Mouse (Mus musculus): ENCODE measurements around the gene Alk. TPM values are rescaled to one million over a fixed set of nuclear protein-coding genes. Genes with fewer than 3 reads are reported as not detected.

The Alk gene
- total RNA-seq, 4 experiments from 2014 or later = 8.1 to 10.3 (median 9.2) TPM

DNA sequence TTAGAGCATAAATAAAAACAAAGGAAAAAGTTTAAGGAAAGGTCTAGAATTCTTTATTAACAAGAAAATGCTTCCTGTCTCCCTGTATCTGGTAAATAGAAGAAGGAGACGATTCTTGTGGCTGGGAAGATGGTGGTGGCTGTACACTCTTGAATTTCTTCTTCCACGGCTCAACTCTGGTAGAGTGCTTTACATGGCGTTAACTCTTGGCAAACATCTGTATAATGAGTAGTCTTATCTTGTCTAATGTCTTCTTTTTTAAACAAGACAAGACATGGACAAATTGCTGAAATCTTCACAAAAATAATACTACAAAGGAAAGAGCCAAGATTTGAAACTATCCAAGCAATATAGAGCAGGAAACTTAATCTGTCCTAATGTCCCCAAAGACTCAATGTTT lies 202.6 kb downstream of the Alk start:
- DNase-seq (ENCODE audit: low spot score in 2 of 2) = no peak

GRCm38 (mm10) chr17:72401349-72401748 lies 203.1 kb downstream of the Alk start:
- DNase-seq (ENCODE audit: low spot score in 2 of 2) = no peak

DNA sequence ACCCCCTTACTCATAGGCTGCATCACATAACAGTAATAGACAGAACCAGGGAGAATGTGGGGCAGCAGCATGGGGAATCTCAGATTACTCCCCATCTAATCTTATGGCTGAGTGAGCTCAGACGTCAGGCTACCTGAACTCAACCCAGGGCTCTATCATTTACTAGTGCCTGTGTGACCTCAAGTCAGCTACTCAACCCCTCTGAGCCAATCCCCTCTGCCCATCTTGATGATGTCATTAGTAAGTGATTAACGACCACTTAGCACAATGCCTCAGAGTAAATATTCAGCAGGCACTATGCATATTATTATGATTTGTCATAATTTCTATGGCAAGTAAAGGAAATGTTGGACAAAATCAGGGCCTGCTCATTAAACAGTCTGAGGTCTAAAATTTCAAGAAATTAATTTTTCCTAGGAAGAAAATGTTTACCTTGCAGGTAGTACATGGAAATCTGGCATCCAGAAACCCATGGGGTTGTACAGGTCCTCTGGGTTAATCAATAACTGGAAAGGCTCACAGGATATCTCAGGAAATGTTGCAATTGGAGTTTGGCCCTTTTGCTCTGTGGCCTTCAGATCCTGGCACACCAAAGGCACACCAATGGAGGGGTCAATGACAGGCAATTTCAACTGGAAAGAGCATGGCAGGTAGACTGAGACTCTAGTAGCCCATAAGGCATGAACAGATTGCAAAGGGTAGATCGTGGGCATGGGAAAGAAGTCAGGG lies 204.9 kb downstream of the Alk start:
- DNase-seq (ENCODE audit: low spot score in 2 of 2) = no peak

- DNase-seq (ENCODE audit: low spot score in 2 of 2) = no peak
Measured at GRCm38 (mm10) chr17:72395956-72396355, 208.5 kb downstream of the Alk start.

DNA sequence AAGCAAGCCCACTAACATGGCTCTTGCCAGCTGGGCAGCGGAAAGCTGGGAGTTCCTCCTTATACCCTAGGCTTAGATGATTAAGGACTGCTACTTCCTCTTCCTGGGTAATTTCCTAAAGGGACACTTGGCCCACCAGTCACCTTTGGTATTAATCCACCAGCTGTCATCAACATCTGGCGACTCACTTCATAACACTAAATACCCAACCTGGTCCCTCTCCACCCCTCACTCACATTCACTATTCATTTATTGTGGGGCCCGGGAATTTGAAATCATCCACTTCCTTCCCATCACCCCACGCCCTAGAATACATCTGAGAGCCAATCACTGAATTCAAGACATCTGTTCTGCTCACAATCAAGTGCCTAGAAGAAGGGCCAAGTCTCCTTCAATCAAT lies 235.4 kb downstream of the Alk start:
- DNase-seq (ENCODE audit: low spot score in 2 of 2) = no peak

DNA sequence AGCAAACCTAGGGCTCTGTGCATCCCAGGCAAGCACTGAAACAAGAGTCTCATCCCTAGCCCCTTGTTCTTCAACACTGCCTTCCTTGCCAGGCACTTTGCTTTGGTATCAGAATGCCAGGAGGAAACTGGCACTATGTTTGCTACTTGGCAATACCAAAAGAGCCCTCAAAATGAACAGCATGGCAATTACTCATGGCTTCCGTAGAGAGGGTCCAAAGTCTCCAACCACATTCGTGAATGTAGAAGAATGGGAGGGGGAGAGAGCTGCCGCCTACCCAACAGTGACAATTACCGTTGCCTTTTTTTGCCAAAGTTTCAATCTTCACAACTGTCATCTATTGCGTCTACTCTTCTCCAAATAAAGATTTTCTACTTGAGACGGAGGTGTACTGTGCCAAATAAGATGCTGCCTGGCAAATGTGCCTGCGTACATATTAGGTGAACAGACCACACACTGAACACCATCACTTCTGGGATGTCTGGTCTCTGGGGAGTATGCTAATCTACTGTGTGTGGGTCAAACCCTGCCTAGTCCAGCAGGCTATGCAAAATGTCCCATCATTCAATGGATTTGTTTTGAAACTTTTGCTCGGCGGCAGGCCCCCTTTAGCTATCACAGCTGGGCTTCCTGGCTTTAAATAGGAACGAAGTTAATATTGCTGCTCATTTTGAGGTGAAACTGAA lies 241.5 kb downstream of the Alk start:
- DNase-seq (ENCODE audit: low spot score in 2 of 2) = no peak

- DNase-seq (ENCODE audit: low spot score in 2 of 2) = no peak
Measured at GRCm38 (mm10) chr17:72361961-72362360, 242.5 kb downstream of the Alk start.

DNA sequence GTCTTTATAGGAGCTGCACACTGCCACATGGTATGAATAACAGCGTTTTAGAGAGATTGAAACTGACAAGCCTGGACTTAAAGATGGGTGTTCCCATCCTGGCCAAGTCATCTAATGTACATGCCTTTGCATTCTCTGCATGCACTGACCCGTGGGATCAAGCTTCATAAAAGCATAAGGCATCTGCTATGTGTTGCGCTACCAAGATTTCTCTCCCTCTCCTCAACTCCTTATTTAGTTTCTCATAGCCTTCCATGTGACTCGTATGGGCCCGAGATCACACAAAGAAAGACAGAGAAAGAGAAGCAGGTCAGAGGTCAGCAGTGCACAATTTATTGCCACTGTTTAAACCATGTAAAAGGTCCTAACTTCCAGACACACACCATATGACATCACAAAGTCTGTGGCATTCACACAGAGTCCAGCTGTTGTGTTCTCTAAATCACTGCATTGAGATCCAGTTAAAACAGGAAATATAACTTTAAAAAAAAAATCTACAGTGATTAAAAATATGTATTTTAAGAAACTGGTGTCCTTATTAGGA lies 247.6 kb downstream of the Alk start:
- DNase-seq (ENCODE audit: low spot score in 2 of 2) = no peak

DNA sequence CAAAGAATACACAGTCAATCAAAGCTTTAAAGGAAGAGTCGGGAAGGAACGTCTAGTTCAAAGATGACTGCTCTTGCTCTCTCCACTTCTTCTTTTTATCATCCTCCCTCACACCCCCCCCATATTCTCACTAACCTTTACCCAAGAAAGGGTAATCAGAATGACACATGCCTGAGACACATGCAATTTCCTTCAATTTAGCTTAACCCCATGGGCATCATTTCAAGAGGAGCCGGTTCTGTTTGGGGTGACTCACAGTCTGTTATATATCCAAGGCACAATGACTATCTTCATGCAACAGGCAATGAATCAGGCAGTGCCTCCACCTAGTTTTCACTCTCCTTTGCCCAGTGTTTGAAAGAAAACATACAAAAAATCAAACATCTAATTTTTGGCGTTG lies 265.0 kb downstream of the Alk start:
- no peak for DNase-seq (ENCODE audit: low spot score in 2 of 2)

DNA sequence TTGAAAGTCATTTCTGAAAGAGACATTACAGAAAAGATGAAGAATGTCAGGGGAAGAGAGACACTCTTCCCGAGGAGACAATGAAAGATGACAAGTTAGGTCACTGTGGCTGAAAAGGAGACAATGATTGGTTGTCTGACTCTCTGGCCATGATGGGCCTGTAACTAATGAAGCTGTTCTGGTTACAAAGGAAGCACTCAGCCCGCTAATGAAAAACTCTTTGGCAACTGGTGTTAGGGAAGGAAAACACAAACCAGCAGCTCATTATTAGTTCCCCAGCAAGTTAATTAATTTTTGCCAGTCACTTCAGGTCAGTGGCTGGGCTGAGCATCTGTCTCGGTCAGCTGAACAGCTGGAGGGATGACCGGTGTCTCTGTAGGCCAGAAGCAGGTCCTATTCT lies 271.5 kb downstream of the Alk start:
- DNase-seq (ENCODE audit: low spot score in 2 of 2) = no peak

DNA sequence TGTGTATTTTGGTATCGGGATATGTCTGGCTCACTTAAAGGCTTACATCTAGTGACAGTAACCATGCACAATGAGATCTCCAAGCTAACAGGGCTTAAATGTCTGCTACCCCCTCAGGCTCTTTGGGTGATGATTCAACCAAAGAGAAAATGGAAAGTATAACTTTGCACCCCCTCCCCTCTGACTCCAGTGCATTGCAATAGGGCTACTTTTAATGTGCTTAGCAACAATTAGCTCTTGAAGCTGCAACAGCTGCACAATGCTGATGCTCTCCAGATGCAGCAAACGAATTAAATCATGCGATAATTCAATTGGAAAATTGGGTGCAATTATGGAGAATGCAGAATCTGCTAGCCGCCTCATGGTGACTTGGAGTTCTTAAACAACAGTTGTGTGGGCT lies 278.5 kb downstream of the Alk start:
- no peak for DNase-seq (ENCODE audit: low spot score in 2 of 2)

DNA sequence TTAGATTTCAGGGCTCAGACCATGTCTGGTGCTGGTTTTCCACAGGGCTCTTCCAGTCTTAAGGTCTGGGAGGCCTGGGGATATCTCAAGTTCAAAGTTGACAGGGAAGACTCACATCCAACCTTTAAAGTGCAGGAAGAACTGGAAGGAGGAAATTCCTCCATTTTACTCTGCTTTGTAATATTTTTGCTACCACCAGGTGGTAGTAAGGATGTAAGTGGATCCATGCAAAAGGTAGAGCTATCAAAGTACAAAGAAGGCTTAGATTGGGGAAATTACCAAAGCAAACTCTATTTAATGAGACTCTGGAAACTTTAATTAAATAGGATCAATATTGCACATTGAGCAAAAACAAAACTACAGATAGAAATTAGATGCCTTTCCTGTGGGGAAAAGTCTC lies 284.9 kb downstream of the Alk start:
- no peak for DNase-seq (ENCODE audit: low spot score in 2 of 2)

DNA sequence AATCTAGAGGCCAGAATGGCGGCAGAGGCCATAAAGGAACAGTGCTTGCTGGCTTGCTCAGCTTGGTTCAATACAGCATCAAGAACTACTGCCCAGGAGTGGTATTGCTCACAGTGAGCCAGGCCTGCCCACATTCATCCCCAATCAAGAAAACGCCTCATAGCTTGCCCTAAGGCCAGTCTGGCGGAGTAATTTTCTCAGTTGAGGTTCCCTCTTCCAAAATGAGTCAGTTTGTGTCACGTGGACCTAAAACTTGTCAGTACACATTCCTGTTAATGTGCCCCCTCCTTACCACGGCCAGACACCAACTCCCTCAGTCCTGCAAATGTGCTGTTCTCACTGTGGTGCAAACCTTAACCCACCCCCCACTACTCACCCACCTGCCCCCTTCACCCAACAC lies 304.8 kb downstream of the Alk start:
- DNase-seq (ENCODE audit: low spot score in 2 of 2) = no peak

DNA sequence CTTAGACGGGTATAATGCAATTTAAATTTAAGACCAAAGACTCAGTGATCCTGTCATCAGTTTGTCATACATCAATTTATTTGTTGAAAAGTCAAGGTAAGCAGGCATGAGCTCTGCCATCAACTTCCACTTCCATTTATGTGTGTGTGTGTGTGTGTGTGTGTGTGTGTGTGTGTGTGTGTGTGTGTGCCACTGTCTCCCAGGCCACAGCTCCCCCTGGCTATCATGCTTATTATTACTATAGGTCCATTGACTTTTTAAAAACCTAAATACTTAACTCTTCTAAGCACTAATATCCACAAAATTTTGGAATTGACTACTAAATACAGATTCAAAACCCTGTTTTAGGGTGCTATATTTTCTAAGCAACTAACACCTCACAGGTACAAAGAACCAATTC lies 308.1 kb downstream of the Alk start:
- no peak for DNase-seq (ENCODE audit: low spot score in 2 of 2)

GRCm38 (mm10) chr17:72293267-72293580 lies 311.2 kb downstream of the Alk start:
- no peak for DNase-seq (ENCODE audit: low spot score in 2 of 2)

- no peak for DNase-seq (ENCODE audit: low spot score in 2 of 2)
Measured at GRCm38 (mm10) chr17:72292444-72293266, 311.8 kb downstream of the Alk start.

DNA sequence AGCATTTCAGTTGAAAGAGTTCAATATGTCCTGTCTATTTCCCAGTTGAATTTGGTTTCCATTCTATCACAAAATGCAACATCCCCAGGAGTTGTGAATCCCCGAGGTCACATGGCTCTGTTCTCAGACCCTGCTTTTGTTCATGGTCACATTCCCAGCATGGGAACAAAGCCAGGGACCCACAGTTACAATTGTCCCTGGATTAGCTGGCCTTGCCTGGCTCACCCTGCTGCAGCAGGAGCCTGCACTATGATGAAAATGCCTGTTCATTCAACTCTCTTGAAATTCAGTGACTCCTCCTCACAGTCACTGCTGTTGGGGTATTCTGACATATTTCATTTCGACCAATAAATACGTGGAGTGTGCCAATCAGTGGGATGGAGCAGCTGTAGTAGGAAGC lies 318.5 kb downstream of the Alk start:
- DNase-seq (ENCODE audit: low spot score in 2 of 2) = no peak

DNA sequence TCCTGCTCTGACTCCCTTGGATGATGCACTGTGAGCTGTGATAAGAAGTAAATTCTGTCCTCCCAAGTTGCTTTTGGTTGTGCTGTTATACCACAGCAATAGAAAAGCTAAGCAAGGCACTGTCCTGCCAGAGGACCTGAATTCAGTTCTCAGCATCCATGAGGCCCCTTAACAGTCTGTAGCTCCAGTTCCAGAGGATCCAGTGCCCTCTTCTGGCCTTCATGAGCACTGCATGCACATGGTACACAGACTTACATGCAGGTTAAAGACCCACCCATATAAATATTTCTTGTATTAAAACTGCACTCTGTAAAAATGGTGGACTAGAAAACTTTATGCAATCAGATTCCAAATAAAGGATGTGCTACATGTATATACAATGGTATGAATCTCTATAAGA lies 326.1 kb downstream of the Alk start:
- no peak for DNase-seq (ENCODE audit: low spot score in 2 of 2)

GRCm38 (mm10) chr17:72276778-72277177 lies 327.6 kb downstream of the Alk start:
- no peak for DNase-seq (ENCODE audit: low spot score in 2 of 2)

DNA sequence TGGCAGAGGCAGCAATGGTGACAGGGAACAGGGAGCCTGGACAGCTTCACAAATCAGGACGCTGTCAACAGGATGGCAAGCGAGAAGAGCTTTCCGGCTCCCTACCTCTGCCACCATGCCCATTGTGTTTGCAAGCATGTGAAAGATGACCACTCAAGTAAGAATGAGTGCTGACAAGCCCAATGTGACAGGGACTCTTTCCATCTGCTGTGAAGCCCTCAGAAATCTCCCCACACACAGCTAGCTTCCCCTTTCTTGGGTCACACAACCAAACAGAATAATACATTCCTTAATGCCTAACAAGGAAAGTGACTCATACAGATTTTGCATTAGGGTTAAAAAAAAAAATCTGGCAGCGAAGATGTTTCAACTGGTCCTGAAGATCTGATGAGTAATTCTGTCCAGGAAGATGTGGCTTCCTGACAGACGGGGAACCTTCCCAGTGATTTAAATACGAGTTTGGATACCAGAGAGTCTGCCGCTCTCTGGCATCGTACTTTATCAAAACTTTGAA lies 329.0 kb downstream of the Alk start:
- DNase-seq (ENCODE audit: low spot score in 2 of 2) = no peak

GRCm38 (mm10) chr17:72274205-72274604 lies 330.2 kb downstream of the Alk start:
- no peak for DNase-seq (ENCODE audit: low spot score in 2 of 2)

GRCm38 (mm10) chr17:72271640-72272039 lies 332.8 kb downstream of the Alk start:
- DNase-seq (ENCODE audit: low spot score in 2 of 2) = no peak

All from left cerebral cortex, adult 8-10 months (tissue).